Mouse (Mus musculus) c-Kit-positive CD71-negative TER-119-negative erythroid progenitor cells, embryonic 14.5 days (primary cell): ENCODE results near the gene Usp6nl.

Experiments
- DNase-seq: peaks from one replicate; pipeline ENCODE4 v3.0.0-alpha.2; 2013; ENCODE audit warnings: low read depth

Gene Usp6nl

DNA sequence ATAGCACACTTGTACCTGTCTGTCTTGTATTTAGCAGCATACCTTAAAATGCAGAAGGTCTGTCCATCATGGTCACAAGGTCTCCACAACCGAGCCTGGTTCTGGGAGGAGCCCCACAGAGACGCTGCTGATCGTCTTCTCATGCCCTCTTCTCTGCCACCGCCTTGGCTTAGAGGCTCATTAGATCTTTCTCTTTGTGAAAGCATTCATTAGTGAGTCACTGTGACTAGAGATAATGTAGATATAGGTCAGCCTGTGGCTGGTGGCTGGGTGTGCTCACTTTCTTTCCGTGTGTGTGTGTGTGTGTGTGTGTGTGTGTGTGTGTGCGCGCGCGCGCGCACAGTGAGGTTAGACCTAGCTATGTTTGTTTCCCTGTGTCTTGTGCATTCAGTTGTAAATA, 94.7 kb downstream of the Usp6nl start:
- no peak for DNase-seq

DNA sequence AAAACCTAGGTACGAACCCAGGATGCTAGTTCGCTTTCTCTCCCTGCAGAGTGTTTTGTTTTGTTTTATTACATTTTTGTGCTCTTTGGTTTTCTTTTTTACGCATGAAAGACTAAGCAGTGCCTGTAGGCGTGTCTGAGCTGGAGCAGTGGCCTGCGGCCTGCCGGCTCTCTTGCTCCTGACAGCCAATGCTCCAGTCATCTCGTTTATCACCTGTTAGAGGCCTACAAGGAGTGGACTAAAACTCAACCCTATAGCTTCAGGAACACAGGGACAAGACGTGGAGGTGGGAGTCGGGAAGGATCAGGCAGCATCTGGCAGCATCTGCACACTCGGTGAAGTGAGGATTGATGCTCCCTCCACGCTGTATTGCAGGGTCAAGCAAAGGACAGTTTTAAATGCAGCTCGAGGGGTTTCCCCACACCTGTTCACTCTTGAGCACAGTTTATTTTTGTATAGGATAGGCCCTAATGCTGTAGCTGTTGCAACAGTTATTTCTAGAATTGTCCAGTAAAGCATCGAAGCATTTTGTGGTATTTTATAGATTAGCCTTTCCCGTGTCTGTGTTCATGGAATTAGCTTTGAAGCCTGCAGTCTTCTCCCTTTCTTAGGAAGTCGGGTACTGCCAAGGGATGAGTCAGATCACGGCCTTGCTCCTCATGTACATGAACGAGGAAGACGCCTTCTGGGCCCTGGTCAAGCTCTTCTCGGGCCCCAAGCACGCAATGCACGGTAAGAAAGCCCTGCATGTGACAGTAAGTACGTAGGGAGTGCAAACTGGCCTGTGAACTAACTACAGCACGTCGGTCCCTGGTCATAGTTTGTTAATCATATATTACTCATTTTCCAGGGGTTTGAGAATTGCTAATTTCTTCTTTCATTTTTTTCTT, 101.4 kb downstream of the Usp6nl start:
- no peak for DNase-seq

DNA sequence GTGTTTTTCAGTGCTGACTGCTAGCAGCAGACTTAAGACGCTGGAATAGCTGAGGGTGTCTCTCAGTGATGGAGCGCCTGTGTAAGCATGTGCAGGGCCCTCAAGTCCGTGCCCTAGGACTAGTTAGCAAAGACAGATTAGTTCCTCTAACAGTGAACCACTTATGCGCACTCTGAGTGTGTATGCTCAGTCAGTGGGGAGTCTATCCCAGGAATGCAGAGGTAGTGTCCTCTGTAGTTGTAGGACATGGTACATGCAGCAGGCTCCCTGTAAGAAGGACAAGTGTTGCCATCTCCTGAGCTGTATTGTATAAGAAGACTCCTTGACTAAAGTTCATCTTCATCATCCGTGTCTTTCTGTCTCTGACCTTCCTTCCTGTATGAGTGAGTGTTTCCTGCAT, 102.4 kb downstream of the Usp6nl start:
- no peak for DNase-seq

DNA sequence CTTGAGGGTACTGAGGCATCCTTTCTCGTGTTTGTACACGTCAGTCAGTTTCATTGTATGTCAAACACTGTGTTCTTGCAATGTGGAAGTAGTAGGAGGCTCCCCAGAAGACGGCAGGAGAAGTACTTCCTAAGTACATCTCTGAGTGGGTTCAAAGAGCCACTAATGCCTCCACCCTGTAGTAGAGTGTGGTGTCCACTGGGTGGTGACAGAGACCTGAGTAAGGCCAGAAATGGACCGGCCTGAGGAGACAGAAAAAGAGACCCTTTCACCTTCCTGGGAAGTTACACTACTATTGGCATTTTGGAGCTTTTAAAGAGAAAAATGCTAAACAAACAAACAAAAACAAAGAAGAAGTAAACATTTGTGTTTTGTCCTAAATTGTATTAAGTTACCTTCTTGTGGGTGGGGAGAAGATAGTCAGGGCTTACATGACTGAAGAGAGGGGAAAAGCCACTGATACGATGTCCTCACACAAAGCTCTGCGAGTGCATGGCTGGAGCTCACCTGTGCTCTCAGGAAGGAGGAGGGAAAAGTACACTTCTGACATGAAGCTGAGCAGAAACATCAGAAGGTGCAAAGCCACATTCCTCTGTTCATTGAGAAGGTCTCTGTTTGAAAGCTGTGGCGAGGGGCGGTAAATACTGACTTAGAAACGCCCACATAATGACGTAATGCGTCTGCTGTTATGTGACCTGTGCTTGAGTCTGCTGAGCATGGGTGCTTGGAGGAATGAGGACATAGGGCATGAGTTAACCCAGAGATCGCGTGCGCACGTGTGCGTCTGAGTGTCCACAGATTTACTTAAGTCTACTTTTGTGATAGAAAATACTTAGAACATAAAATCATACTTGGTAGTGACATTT, 113.9 kb downstream of the Usp6nl start:
- peak; percentile 45 for DNase-seq

DNA sequence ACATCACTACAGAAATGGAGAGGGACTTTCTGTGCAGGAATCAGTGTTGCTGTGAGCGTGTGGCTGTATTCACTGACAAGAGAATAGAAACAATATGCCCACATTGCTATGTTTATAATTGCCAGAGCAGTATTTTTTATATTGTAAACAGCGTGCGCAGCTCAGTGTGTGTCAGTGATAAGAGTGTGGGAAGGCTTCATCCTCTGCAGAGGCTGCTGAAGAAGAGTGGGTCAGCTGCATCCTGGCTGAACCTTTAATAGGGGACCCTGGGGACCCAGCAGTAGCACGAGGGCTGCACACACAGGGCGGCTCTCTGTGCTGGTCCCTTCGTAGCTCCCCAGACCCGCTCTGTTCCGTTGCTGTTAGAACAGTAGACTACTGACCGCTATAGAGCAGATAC, 119.2 kb downstream of the Usp6nl start:
- DNase-seq = no peak

DNA sequence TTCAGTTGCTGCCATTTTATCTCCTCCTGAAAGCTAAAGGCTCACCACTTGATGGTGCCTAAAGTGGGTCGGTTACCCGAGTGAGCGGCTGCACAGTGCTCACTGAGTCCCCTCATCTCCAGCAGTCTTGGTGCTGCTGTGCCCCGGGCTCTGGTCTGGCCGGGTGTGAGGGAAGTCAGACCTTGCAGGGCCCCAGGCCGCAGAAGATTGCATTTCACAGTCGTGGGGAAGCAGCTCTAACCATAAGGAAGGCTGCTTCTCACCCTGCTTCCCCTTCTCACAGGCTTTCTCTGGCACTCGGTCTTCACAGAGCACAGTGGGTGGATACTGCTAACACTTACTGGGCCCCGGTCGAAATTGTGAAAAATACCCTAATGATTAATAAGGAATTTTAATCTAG, 119.8 kb downstream of the Usp6nl start:
- DNase-seq = peak; percentile 50

DNA sequence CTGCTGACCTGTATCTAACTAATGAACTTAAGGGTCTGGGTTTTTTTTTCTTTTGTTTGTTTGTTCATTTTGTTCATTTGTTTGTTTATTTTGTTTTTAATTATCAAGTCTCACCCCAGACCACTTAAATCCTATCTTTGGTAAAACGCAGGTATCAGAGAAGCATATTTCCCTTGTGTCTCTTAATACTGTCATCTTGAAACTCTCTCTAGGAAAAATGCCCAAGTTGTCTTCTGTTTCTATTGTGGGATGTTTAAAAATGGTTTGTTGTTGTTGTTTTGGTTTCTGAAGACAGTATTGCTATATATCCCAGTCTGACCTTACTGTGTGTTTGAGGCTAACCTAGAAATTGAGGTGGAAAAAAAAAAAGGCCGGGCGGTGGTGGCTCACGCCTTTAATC, 121.5 kb downstream of the Usp6nl start:
- DNase-seq = no peak

DNA sequence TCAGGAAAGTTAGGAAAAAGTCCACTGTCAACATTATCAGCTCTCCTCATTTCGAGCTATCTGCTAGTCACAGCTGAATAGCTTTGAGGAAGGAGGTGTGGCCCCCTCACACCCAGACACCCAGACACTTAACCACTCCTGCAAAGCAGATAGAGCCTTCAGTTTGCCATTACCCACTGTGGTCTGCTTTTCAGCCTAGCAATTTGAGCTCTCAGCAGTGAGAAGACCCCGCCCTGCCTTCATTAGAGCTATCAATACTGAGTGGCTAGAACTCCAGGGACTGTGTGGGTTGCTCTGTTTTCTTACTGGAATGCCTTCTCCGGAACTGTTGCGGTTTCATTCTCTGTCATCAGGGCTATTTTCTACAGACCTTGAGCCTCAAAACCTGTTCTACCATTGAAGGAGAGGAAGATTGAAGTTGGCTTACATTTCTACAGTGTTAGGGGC, 122.3 kb downstream of the Usp6nl start:
- DNase-seq = no peak

DNA sequence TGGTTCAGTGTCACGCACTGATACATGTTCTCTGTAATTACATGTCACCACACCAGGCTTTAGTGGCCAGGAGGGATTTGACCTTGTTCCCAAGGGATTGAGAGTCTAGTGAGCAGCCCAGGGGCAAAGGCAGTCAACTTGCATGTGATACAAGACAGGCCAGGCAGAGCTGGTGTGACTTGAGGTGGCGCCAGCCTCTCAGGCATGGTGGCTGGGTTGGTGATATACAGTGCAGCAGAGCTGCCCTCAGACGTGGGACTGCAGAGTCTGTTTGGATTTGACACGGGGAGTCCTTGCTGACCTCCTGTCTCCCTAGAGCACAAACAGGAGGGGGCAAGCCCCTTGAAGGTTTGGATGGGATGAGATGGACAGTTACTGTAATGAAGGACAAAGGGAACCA, 123.4 kb downstream of the Usp6nl start:
- no peak for DNase-seq

DNA sequence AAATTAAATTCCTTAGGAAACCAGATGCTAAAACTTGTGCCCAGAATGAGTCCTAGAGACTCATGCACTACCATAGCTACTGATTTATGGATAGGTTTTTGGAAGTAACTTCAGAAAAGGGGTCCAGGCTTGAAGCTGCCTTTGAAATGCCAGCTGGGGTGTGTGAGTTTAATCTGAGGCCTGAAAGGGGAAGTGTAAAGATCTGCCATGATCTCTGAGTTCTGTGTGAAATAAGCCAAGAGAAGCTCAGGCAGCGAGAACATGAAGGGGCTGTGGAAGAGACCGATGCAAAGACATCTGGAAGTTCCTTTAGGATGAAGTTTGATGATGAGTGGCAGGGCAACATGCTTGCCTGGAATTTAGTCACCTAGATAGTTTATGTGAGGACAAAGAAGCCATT, 126.4 kb downstream of the Usp6nl start:
- DNase-seq = no peak

DNA sequence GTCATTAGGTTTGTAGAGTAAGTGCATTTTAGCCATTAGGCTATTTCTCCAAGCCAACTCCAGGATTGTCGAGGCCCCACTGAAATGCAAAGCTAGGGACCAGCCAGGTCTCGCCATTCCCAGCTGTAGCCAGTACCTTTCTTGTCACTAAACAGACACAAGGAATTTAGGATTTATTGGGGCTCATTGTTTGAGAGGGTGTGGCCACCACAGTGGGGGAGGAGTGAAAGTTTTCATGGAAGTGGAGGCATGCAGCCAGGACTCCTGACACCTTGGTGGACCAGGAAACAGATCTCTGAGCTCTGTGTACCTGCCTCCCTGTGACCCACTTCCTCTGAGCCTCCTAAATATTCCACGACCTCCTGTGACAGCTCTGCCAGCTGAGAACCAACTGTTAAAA, 127.2 kb downstream of the Usp6nl start:
- DNase-seq = no peak

DNA sequence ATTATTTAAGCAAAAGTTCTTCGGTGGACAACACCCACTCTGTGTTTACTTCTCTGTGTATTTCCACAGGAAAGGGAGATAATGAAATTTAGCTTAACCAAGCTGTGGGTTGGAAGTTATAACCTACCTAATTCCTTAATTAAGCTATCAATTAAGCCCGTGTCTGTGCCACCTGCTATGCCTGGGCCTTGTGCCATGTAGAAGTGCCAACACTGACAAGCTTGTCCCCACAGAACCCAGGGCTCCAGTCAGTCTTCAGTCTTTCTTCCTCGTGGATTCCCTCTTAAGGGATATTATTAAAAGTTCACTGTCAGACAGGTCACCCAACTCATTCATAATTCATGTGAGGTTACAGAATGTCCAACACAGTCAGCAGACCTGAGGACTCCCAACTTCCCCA, 128.1 kb downstream of the Usp6nl start:
- no peak for DNase-seq

DNA sequence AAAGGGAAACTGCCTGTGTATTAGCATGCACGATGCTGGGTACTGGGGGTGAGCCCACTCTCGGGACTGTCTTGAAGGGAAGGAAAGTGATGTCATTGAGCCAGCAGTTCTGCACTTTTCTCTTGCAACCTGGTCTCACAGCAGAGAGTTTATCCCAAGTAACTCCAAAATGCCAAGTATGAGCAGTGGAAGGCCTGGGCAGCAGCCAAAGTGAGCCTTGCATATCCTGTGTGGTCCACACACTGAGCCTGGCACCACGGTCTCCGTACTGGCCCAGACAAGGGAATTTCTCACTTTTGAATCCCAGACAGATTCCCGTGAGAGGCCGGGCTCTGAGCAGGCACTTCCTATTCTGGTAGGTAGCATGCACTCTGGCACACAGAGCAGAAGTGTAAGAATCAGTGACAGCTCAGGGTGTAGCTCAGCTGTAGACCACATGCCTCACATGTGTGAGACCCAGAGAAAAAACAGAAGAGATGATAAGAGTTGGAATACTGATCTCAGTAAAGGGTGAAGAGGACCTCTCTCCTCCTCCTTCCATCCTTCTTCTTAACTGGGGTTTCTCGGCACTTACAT, 132.6 kb downstream of the Usp6nl start:
- no peak for DNase-seq

DNA sequence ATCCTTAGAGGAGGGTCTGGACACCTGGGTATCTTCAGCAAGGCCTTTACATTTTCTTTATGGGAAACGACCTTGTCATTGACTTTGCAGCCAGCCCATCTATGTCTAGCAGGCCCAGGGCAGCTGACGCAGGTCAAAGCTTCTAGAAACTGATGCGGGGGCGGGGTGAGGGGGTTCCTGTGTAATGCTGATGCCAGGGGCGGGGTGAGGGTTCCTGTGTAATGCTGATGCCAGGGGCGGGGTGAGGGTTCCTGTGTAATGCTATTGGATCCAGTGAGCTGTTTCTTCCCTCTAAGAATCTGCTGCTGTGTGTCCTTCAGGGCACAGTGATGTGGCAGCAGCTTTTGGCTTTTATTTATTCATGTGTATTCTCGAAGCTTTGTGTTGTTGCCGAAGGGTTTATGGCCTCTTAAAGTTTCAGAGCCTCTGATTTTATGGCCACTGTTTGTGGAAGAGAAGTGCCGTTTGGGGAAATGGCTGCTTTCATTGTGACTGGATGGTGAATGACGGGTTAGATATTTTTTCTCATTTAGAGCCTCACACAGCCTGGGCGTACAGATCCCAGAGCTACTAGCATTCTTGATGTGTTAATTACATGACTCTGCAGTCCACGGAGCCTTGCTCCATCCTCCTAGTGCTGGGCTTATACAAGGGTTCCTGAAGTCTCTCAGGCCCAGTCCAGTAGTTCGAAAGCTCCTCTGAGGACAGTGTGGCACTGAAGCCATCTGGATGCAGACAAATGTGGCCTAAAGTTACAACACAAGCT, 137.0 kb downstream of the Usp6nl start:
- DNase-seq = no peak

DNA sequence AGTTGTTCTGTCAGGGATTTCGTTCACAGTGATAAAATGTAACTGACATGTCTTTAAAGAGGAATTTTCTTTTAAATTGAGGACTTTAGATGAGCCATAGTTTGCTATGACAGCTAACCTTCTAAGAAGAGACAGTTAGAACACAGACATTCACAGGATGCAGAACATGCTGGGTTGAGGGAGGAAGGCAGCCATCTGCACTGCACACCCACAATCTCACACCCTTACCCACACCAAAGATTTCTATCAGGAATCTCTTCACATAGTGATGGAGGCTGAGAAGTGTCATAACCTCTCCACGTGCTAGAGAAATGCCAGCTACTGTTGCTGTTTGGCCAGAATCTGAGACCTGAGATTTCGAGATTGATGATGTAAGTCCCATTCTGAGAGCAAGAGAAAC, 139.8 kb downstream of the Usp6nl start:
- no peak for DNase-seq

DNA sequence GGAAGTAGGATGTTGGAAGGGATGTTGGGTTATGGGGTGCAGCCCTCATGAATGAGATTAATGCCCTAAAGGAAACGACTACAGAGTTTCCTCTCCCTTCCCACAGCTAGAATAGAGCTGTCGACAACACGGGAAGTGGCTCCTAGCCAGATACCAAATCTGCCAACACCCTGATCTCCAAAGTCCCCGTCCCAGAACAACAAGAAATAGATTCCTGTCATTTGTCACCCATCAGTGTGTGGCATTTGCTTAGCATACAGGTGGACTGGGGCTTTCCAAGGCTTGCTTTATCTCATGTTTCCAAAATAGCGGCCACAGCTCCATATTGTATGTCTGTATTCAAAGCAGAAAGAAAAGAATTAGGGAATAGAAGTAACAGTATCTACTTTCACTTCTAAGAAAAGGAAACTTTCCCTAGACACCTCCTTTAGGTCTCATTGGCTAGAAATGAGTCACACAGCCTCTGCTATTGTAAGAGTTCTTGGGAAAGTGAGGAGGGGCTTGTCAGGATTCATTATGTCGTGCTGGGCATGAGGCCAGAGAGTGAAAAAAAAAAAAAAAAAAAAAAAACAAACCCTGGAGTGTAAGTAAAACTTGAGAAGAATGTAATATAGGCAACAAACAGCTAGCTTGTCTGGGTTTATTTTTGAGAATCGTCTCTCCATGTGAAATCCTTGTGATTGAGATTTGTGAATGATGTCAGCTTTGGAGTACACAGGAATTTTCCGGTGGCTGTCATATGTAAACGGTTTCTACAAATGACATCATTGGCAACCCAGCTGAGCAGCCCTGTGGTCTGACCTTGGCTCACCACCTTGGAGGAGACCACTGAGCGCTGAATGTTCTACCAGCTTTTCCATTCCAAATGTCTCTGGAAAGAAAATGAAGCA, 141.6 kb downstream of the Usp6nl start:
- no peak for DNase-seq

DNA sequence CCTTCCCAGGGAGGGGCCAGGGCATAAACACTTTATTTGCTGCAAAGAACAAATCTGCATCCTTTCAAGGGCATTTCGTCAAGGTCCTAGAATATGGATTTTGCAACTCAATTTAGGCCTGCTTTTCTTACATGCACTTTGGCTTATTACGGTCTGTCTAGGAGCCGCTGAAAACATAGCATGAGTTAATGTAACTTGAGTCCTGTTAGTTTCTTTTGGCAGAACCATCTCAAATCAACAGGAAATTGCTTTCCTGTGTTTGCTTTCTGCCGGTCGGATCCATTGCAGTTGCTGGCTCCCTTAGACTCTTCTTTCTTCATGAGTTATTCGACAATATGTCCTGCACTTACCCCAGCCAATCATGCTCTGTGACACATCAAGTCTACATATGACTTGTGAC, 143.9 kb downstream of the Usp6nl start:
- DNase-seq = no peak

DNA sequence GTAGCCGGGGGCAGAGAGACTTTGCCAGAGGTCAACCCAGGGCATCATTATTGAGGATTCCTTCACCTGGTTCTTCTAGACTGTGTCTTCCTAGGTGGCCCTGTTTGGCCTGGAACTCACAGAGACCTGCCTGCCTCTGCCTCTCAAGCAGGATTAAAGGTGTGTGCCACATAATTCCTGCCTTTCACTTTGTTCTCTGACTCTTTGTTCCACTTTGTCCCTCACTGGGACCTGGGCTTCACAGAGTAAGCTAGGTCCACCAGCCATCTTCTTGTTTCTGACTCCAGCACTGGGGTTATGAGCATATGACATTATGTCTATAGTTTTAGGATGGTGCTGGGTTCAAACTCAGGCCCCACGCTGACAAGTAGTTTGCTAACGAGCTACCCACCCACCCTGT, 144.9 kb downstream of the Usp6nl start:
- no peak for DNase-seq

DNA sequence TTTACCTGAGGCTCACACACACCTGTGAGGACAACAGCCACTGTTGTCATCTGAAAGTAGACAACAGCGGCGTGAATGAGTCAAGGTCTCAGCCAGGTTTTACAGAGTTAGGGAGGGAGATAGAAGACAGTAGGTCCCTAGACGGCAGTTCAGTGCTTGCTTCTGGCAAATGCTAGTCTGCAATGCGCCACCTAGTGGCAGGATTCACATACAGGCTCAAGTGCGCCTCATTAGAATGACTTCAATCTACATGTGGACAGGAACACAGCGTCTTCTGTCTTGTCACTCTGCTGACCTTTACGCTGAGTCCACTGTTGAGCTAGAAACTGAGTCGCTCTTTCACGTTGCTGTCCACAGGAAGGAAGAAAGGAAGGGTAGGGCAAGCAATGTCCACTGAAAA, 146.7 kb downstream of the Usp6nl start:
- peak; percentile 76 for DNase-seq

DNA sequence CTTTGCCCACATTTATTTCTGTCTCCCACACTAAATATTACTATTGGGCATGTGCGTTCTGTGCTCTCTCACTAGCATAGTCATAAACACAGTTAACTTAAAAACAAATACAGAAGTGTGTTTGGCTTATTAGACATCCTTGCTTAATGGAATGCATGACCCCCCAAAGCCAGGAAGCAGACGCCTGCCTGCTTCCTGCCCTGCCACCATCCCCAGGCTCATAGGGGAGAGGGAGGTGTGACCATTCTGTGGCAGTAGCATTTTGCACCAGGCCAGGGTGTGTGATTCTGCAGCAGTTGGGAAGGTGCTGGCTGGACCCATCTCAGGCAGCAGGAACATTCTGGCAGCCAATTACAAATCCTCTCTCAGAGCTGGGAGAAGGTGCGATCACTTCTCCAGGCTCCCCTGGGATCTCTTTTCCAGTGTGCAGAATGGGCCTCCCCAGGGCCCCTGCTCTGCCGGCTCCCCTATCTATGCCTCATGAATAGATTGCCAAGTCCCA, 148.7 kb downstream of the Usp6nl start:
- no peak for DNase-seq

DNA sequence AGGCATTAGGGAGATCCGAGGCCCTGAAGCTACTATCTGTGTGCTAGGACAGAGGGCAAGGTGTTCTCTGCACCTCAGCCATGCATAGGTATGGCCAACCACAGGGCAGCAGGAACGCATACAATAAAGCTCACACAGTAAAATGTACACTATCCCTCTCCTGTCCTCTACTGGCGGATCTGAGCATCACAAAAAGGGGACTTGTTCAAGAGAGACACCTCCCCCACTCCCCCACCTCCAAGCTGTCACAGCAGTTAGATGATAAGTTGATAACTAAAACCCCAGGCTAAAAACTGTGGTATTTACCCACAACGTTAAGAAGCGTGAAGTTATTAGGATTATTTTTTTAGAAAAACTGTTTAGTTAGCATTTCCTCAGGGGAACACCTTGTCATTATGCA, 151.4 kb downstream of the Usp6nl start:
- no peak for DNase-seq
